Mouse (Mus musculus): ENCODE data around the gene Traf4. TPM values are rescaled to one million over a fixed set of nuclear protein-coding genes. Genes with fewer than 3 reads are reported as not detected.
A peak's percentile ranks its signal among the peaks of the same experiment; 100 is the strongest.
"Not testable (repeated sequence)": the region's sequence is repeated elsewhere in the genome, so short reads cannot be mapped to it uniquely, and the experiment has no call there.

Gene Traf4
- total RNA-seq, 2 experiments from 2014 or later = 11.1 to 13.3 TPM

- H3K4me3 ChIP-seq = no peak overlapping the region
- TF ChIP-seq CTCF (conservative IDR thresholded peaks at IDR 0.05) = no peak
- DNase-seq (ENCODE audit: low spot score in 2 of 2) = no peak
- no peak overlapping the region for H3K27ac ChIP-seq
Measured at GRCm38 (mm10) chr11:78137584-78137983, 27.8 kb downstream of the Traf4 start.

GRCm38 (mm10) chr11:78136132-78136531, 29.3 kb downstream of the Traf4 start:
- Histone ChIP-seq H3K27ac (no peak overlapping the region), H3K4me3 (no peak overlapping the region)
- no peak for DNase-seq (ENCODE audit: low spot score in 2 of 2)
- TF ChIP-seq CTCF (conservative IDR thresholded peaks at IDR 0.05) = no peak

DNA sequence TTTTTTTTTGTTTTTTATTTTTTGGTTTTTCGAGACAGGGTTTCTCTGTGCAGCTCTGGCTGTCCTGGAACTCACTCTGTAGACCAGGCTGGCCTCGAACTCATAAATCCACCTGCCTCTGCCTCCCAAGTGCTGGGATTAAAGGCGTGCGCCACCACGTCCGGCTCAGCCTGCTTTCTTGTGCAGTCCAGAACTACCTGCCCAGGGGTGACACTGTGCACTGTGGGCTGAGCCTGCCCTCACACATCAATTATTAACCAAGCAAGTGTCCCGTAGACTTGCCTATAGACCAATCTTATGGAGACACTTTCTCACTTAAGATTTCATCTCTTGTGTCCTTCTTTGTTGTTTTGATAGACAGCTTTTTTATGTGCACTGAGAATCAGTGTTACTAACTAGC, 30.1 kb downstream of the Traf4 start:
- not testable (repeated sequence) for H3K27ac ChIP-seq; H3K4me3 ChIP-seq; DNase-seq (ENCODE audit: low spot score in 2 of 2)

GRCm38 (mm10) chr11:78134344-78134743, 31.0 kb downstream of the Traf4 start:
- H3K27ac ChIP-seq = no peak overlapping the region
- peak; percentile 46 to 55 for DNase-seq (ENCODE audit: low spot score in 2 of 2)
- no peak for TF ChIP-seq CTCF (conservative IDR thresholded peaks at IDR 0.05)
- H3K4me3 ChIP-seq = no peak overlapping the region

GRCm38 (mm10) chr11:78133915-78134314, 31.5 kb downstream of the Traf4 start:
- TF ChIP-seq CTCF (conservative IDR thresholded peaks at IDR 0.05) = no peak
- DNase-seq (ENCODE audit: low spot score in 2 of 2) = no peak
- Histone ChIP-seq H3K27ac (no peak overlapping the region), H3K4me3 (no peak overlapping the region)

GRCm38 (mm10) chr11:78129458-78129857, 35.9 kb downstream of the Traf4 start:
- no peak for DNase-seq (ENCODE audit: low spot score in 2 of 2)
- 0 out of 2 replicates have a peak overlapping the region, but pooled peaks have one; percentile 10 for H3K27ac ChIP-seq
- H3K4me3 ChIP-seq = no peak overlapping the region
- TF ChIP-seq CTCF (conservative IDR thresholded peaks at IDR 0.05) = no peak

DNA sequence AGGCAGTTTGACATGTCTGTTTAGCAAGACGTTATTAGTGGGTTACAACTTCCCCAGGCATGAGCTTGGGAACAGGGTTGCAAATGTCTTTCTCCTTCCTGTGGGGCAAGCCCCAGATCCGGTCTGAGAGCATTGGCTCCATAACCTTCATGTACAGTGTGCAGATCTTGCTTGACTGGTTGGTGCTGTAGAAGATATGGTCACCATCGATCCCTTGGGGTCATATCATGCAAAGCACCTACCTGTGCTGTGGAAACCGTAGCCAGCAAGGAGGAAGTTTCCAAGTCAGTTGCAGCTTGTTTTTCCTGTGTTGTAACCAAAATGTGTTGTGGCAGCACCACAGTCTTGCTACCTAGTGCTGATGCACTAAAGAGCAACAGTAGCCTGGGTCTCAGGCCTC, 38.6 kb downstream of the Traf4 start:
- Histone ChIP-seq H3K27ac (peak overlapping the region; percentile 40; the same call in 1 of the 2 replicates), H3K4me3 (no peak overlapping the region)
- no peak for TF ChIP-seq CTCF (conservative IDR thresholded peaks at IDR 0.05)
- no peak for DNase-seq (ENCODE audit: low spot score in 2 of 2)

GRCm38 (mm10) chr11:78125691-78126090, 39.7 kb downstream of the Traf4 start:
- Histone ChIP-seq H3K4me3 (no peak overlapping the region), H3K27ac (peak overlapping the region; percentile 51; the same call in 1 of the 2 replicates)
- no peak for TF ChIP-seq CTCF (conservative IDR thresholded peaks at IDR 0.05)
- no peak for DNase-seq (ENCODE audit: low spot score in 2 of 2)

- no peak overlapping the region for H3K27ac ChIP-seq
- TF ChIP-seq CTCF (conservative IDR thresholded peaks at IDR 0.05) = no peak
- DNase-seq (ENCODE audit: low spot score in 2 of 2) = no peak
- no peak overlapping the region for H3K4me3 ChIP-seq
Measured at GRCm38 (mm10) chr11:78123782-78124181, 41.6 kb downstream of the Traf4 start.

GRCm38 (mm10) chr11:78122815-78123214, 42.6 kb downstream of the Traf4 start:
- TF ChIP-seq CTCF (conservative IDR thresholded peaks at IDR 0.05) = no peak
- H3K27ac ChIP-seq = no peak overlapping the region
- DNase-seq (ENCODE audit: low spot score in 2 of 2) = no peak
- H3K4me3 ChIP-seq = no peak overlapping the region

DNA sequence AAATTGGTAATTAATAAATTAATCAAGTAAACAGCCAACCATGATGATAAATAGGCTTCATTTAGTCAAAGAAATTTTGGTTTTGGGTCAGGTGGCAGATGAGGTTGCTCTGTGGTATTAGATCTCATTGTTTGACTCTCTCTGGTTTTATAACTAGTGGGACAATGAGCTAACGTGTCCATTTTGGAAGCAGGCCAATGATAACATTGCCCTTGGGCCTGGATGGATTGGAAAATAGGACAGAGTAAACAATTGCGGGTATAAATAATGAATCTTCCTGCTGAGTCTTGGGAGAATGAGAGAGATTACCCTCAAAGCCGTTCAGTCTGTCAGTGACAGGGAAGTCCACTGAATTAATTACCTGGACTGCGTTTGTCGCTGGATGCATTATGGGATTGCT, 44.2 kb downstream of the Traf4 start:
- TF ChIP-seq CTCF (conservative IDR thresholded peaks at IDR 0.05) = no peak
- no peak for DNase-seq (ENCODE audit: low spot score in 2 of 2)
- no peak overlapping the region for H3K4me3 ChIP-seq
- H3K27ac ChIP-seq = peak overlapping the region; percentile 1; the same call in 1 of the 2 replicates

- Histone ChIP-seq H3K27ac (no peak overlapping the region), H3K4me3 (no peak overlapping the region)
- no peak for DNase-seq (ENCODE audit: low spot score in 2 of 2)
- no peak for TF ChIP-seq CTCF (conservative IDR thresholded peaks at IDR 0.05)
Measured at GRCm38 (mm10) chr11:78119898-78120297, 45.5 kb downstream of the Traf4 start.

DNA sequence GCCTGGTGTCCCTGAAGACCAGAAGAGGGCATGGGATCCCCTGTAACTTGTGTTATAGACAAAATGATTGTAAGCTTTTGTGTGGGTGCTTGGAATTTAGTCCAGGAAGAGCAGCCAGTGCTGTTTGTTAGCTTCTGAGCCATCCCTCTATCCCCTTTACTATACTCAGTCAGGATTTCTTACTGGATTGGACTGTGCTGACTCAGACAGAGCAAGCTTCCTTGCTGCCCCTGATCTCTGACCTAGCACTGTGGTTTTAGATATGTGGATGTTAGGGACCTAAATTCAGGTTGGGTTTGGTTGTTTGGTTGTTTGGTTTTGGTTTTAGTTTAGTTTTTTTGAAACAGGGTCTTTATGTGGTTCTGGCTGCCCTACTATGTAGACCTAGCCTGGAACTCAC, 46.9 kb downstream of the Traf4 start:
- TF ChIP-seq CTCF (conservative IDR thresholded peaks at IDR 0.05) = no peak
- DNase-seq (ENCODE audit: low spot score in 2 of 2) = no peak
- Histone ChIP-seq H3K27ac (no peak overlapping the region), H3K4me3 (no peak overlapping the region)

DNA sequence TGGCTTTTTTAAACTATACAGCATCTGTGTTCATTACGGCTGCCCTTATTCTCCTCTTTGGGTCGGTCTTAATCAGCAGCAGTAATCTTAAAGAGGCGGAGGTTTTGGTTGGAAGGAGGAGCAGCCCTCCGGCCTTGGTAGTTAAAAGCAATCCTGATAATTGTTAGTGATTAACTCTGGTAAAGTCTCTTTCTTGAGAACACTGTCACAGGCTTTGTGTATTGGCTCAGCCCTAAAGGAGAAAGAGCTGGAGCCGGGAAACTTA, 49.3 kb downstream of the Traf4 start:
- DNase-seq (ENCODE audit: low spot score in 2 of 2) = no peak
- peak overlapping the region; percentile 83 for H3K4me3 ChIP-seq
- H3K27ac ChIP-seq = peak overlapping the region; percentile 89
- TF ChIP-seq CTCF (conservative IDR thresholded peaks at IDR 0.05) = no peak
